Mouse (Mus musculus) limb, embryonic 10.5 days (tissue): ENCODE data around the gene Sfxn3. TPM values are rescaled to one million over a fixed set of nuclear protein-coding genes. Genes with fewer than 3 reads are reported as not detected.
"Not testable (repeated sequence)": the region's sequence is repeated elsewhere in the genome, so short reads cannot be mapped to it uniquely, and the experiment has no call there.

Experiments
- DNase-seq: peaks from one replicate; pipeline ENCODE4 v3.0.0-alpha.2; 2017; ENCODE audit warnings: low spot score
- H3K27ac ChIP-seq: fragments of 300-500 bp; sonication (generic); 2 replicates; pipeline ENCODE4 v1.5.1; 2016; ENCODE audit warnings: mild to moderate bottlenecking
- H3K27me3 ChIP-seq: fragments of 300-500 bp; sonication (generic); 2 replicates; pipeline ENCODE4 v1.6.1; 2016; ENCODE audit warnings: low read depth, mild to moderate bottlenecking; ENCODE audit not compliant: poor library complexity, severe bottlenecking
- H3K36me3 ChIP-seq: fragments of 300-500 bp; sonication (generic); 2 replicates; pipeline ENCODE4 v1.6.1; 2016; ENCODE audit warnings: mild to moderate bottlenecking, moderate library complexity
- H3K4me1 ChIP-seq: fragments of 300-500 bp; sonication (generic); 2 replicates; pipeline ENCODE4 v1.6.1; 2016
- H3K4me3 ChIP-seq: fragments of 300-500 bp; sonication (generic); 2 replicates; pipeline ENCODE4 v1.5.1; 2016; ENCODE audit warnings: mild to moderate bottlenecking, moderate library complexity
- H3K9me3 ChIP-seq: fragments of 300-500 bp; sonication (generic); replicated peaks from 2 replicates; pipeline ENCODE4 v1.6.1; 2016; ENCODE audit warnings: mild to moderate bottlenecking
- WGBS: fragments of 180-500 bp; shearing (Covaris S2); methylation state at CpG from one replicate; pipeline ENCODE4 v1.1.7; 2016; 5-methylcytosine and 5-hydroxymethylcytosine counted together
- polyA plus RNA-seq: library from polyadenylated mRNA; unstranded; fragments of >200 nt; fragmentation: Nextera tagmentation; extraction: Ambion mirVana; gene quantifications from 2 replicates; pipeline ENCODE4 v1.2.1, GENCODE M21; 2016

The Sfxn3 gene
- polyA plus RNA-seq, 1 experiment from 2014 or later = 8.4 TPM

- no peak for DNase-seq
- H3K4me3 ChIP-seq = no peak overlapping the region
- no peaks in the 10 kb centered on the region for H3K27me3 ChIP-seq
- WGBS = 94% methylated on average over 20 of the region's 20 CpGs
- H3K4me1 ChIP-seq = peaks cover 54% of the 10 kb centered on the region
- H3K9me3 ChIP-seq = no peaks in the 10 kb centered on the region
- H3K27ac ChIP-seq = peak overlapping the region; percentile 42; the same call in 1 of the 2 replicates
- peaks cover 93% of the 10 kb centered on the region for H3K36me3 ChIP-seq
These were observed 22.5 kb upstream of the Sfxn3 start for GRCm38 (mm10) chr19:45024775-45025174.

DNA sequence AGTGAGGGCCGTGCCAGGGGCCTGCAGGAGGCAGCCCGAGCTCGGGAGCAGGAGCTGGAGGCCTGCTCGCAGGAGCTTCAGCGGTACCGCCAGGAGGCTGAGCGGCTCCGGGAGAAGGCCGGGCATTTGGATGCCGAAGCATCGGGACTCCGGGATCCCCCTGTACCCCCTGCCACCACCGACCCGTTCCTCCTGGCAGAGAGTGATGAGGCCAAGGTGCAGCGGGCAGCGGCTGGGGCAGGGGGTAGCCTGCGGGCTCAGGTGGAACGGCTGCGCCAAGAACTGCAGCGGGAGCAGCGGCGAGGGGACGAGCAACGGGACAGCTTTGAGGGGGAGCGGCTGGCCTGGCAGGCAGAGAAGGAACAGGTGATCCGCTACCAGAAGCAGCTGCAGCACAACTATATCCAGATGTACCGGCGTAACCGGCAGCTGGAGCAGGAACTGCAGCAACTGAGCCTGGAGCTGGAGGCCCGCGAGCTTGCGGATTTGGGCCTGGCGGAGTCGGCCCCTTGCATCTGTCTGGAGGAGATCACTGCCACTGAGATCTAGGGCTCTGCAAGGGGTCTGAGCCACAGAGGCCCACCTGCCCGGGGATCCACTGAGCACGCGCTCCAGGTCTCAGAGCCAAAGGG is 21.2 kb upstream of the Sfxn3 start:
- no peak overlapping the region for H3K27ac ChIP-seq
- WGBS = 91% methylated on average over 37 of the region's 37 CpGs
- H3K4me3 ChIP-seq = peak overlapping the region; percentile 14; the same call in 1 of the 2 replicates

DNA sequence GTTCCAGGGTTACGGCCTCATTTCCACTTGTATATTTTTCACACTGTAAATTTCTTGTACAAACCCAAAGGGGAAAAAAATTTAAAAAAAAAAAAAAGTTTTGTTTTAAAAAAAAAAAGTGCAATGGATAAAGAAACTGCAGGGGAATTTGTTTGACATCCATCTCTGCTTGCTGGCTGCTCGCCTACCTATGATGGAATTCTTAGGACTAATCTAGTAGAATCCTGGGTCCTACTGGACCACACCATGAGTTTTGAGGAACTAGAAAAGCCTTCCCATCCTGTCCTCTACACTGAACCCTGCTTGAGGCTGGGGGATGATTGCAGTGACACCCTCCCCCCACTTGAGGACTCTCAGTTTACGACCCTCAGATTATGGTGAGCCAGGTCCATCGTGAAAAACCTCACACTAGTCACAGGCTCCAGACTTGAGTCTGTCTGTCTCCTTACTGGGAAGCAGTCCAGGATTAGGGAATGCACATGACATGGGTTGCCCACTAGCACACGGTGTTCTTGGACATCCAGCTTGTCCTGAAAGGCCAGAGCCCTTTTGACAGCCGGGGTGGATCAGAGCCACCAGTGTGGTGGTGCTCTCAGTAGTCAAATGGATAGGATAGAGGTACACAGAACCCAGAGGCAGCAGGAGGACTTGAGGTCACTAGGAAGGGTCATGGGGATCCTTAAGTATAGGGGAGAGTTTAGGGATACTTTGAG is 20.2 kb upstream of the Sfxn3 start:
- no peaks in the 10 kb centered on the region for H3K9me3 ChIP-seq
- peaks cover 53% of the 10 kb centered on the region for H3K4me1 ChIP-seq
- no peak overlapping the region for H3K4me3 ChIP-seq
- WGBS = 79% methylated on average over 6 of the region's 6 CpGs
- peaks cover 70% of the 10 kb centered on the region for H3K36me3 ChIP-seq
- no peaks in the 10 kb centered on the region for H3K27me3 ChIP-seq
- no peak for DNase-seq
- H3K27ac ChIP-seq = no peak overlapping the region

More for the DNA sequence above, 21.2 kb upstream of the Sfxn3 start:
- no peaks in the 10 kb centered on the region for H3K9me3 ChIP-seq
- H3K36me3 ChIP-seq = peaks cover 81% of the 10 kb centered on the region
- peaks cover 53% of the 10 kb centered on the region for H3K4me1 ChIP-seq
- DNase-seq = no peak
- no peaks in the 10 kb centered on the region for H3K27me3 ChIP-seq

DNA sequence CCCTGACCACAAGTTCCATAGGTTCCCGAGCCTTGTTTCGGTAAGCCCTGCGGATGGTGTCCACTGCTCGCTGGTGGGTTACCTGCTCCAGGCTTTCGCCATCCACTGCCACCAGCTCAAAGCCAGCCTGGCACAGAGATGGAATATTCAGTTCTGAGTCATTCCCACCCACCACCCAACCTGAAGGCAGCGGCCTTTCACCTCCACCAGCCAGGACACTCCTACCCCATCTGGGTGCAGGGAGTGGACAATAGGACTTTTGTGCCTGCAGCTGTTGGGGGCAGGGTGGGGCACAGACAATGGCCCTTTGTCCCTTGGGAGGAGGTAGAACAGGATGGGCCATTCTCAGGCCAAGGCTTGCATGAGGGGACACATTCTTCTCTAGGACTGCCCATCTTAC is 19.5 kb upstream of the Sfxn3 start:
- Histone ChIP-seq H3K27me3 (no peaks in the 10 kb centered on the region), H3K4me1 (peaks cover 60% of the 10 kb centered on the region), H3K27ac (peak overlapping the region; percentile 42; the same call in 1 of the 2 replicates), H3K36me3 (peaks cover 63% of the 10 kb centered on the region), H3K4me3 (no peak overlapping the region), H3K9me3 (no peaks in the 10 kb centered on the region)
- WGBS = 86% methylated on average over 6 of the region's 6 CpGs
- DNase-seq = no peak

DNA sequence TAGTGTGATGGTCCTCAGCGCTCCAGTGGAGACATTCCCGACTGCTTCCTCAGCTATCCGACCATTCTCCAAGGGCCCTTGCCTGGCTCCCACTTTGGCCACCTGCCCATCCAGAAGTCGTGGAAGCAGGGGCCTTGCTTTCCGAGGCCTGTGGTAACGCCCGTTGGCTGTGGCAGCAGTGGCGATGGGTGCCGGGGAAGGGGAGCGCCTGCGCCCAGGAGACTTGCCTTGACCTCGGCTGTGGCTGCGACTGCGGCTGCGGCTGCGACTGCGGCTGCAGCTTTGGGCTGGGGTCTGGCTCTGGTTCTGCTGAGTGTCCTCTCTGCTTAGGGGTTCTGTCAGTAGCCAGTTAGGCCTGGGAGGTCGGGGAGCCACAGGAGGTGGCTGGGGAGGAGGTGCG is 18.6 kb upstream of the Sfxn3 start:
- H3K4me3 ChIP-seq = no peak overlapping the region
- H3K36me3 ChIP-seq = peaks cover 54% of the 10 kb centered on the region
- 57% methylated on average over 19 of the region's 19 CpGs for WGBS
- DNase-seq = no peak
- no peaks in the 10 kb centered on the region for H3K9me3 ChIP-seq
- H3K4me1 ChIP-seq = peaks cover 64% of the 10 kb centered on the region
- no peaks in the 10 kb centered on the region for H3K27me3 ChIP-seq
- H3K27ac ChIP-seq = peak overlapping the region; percentile 15; the same call in 1 of the 2 replicates

- Histone ChIP-seq H3K9me3 (no peaks in the 10 kb centered on the region), H3K27ac (no peak overlapping the region), H3K4me3 (no peak overlapping the region), H3K27me3 (no peaks in the 10 kb centered on the region), H3K4me1 (peaks cover 66% of the 10 kb centered on the region), H3K36me3 (peaks cover 45% of the 10 kb centered on the region)
- WGBS = 63% methylated on average over 6 of the region's 9 CpGs
- DNase-seq = no peak
These were observed 17.7 kb upstream of the Sfxn3 start for GRCm38 (mm10) chr19:45029571-45029970.

DNA sequence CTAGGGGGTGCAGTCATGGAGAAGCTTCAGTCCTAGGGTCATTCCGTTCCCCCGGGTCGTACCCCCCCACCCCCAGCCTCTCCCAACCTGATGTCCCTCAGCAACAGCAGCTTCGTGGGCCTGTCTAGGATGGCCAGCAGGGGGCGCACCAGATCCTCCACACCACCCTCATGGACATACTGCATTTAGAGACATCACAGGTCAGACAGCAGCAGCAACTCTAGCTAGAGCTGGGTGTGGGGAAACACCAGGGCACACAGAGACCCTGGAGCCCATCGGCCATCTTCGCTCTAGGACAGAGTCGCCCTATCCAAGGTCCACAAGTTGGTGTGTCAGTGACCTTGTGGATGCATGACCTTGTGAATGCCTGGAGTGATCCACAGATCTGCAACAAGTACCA is 17.2 kb upstream of the Sfxn3 start:
- no peak overlapping the region for H3K4me3 ChIP-seq
- H3K9me3 ChIP-seq = no peaks in the 10 kb centered on the region
- H3K27ac ChIP-seq = no peak overlapping the region
- H3K36me3 ChIP-seq = peaks cover 40% of the 10 kb centered on the region
- DNase-seq = peak; percentile 82
- peaks cover 71% of the 10 kb centered on the region for H3K4me1 ChIP-seq
- WGBS = 36% methylated on average over 8 of the region's 8 CpGs
- H3K27me3 ChIP-seq = no peaks in the 10 kb centered on the region

- H3K4me1 ChIP-seq = peaks cover 71% of the 10 kb centered on the region
These were observed 16.3 kb upstream of the Sfxn3 start for GRCm38 (mm10) chr19:45030746-45031693.

DNA sequence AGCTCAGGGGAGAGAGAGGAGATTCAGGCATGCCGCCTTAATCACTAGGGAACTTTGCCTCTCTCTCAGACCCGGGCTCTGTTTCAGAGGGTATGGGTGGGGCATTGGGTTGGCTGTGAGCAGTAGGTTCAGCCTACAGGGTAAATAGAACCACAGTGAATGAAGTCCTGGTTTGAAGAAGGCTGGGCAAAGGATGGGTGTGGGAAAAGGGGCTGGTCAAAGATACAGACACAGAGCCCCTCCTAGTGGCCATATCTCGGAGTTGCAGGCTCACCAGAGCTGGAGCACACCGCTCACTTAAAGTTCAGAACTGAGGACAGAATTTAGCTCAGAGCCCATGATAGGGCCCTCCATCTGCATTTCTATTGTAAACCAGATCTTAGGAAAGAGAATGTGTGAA is 15.5 kb upstream of the Sfxn3 start:
- 27% methylated on average over 4 of the region's 4 CpGs for WGBS
- peak; percentile 82 for DNase-seq
- no peak overlapping the region for H3K27ac ChIP-seq
- H3K4me1 ChIP-seq = peaks cover 72% of the 10 kb centered on the region
- no peak overlapping the region for H3K4me3 ChIP-seq
- H3K9me3 ChIP-seq = no peaks in the 10 kb centered on the region
- peaks cover 23% of the 10 kb centered on the region for H3K36me3 ChIP-seq
- peaks cover 10% of the 10 kb centered on the region; the same call in 1 of the 2 replicates for H3K27me3 ChIP-seq

More at GRCm38 (mm10) chr19:45030746-45031693, 16.3 kb upstream of the Sfxn3 start:
- peaks cover 31% of the 10 kb centered on the region for H3K36me3 ChIP-seq
- 0 out of 2 replicates have a peak overlapping the region, but pooled peaks have one; percentile 8 for H3K27ac ChIP-seq
- 0 out of 2 replicates have a peak, but pooled peaks cover 2% of the 10 kb centered on the region for H3K27me3 ChIP-seq
- 43% methylated on average over 20 of the region's 20 CpGs for WGBS
- DNase-seq = peak; percentile 82
- H3K9me3 ChIP-seq = no peaks in the 10 kb centered on the region
- 0 out of 2 replicates have a peak overlapping the region, but pooled peaks have one; percentile 16 for H3K4me3 ChIP-seq

- peaks cover 71% of the 10 kb centered on the region for H3K4me1 ChIP-seq
- no peak for DNase-seq
- WGBS = 57% methylated on average over 17 of the region's 17 CpGs
These were observed 14.6 kb upstream of the Sfxn3 start for GRCm38 (mm10) chr19:45032570-45033332.

DNA sequence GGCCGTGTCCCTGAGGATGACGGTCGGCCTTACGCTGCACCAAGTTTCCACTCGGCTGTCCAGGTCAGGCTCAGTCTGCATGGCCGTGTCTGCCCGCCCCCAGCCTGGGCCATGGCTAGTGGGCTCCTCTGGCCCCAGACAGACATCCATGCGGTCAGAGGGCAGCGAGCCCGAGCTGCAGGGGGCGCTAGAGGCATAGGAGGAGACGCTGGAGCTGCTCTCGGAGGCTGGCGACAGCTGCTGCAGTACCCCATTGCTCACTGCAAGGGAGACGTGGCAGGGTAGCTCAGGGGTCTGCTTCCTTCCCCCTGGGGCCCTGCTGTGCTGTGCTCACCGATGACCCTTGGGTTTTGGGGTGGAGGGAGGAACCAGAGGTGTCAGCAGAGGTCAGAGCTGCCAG is 10.4 kb upstream of the Sfxn3 start:
- H3K27me3 ChIP-seq = peaks cover 50% of the 10 kb centered on the region
- no peaks in the 10 kb centered on the region for H3K9me3 ChIP-seq
- 29% methylated on average over 16 of the region's 16 CpGs for WGBS
- H3K4me3 ChIP-seq = no peak overlapping the region
- H3K36me3 ChIP-seq = no peaks in the 10 kb centered on the region
- H3K4me1 ChIP-seq = peaks cover 44% of the 10 kb centered on the region
- 0 out of 2 replicates have a peak overlapping the region, but pooled peaks have one; percentile 44 for H3K27ac ChIP-seq
- no peak for DNase-seq

More at GRCm38 (mm10) chr19:45032570-45033332, 14.6 kb upstream of the Sfxn3 start:
- Histone ChIP-seq H3K36me3 (peaks cover 14% of the 10 kb centered on the region), H3K9me3 (no peaks in the 10 kb centered on the region), H3K27me3 (peaks cover 16% of the 10 kb centered on the region; the same call in 1 of the 2 replicates), H3K27ac (no peak overlapping the region), H3K4me3 (no peak overlapping the region)

GRCm38 (mm10) chr19:45038198-45038597 is 9.1 kb upstream of the Sfxn3 start:
- Histone ChIP-seq H3K4me1 (peaks cover 36% of the 10 kb centered on the region), H3K27me3 (peaks cover 63% of the 10 kb centered on the region)
- WGBS = 95% methylated on average over 7 of the region's 7 CpGs
- H3K4me3 ChIP-seq, H3K9me3 ChIP-seq, DNase-seq, H3K36me3 ChIP-seq, H3K27ac ChIP-seq: not testable (repeated sequence)
